Mouse (Mus musculus): ENCODE results near the gene Lrrn2. TPM values are rescaled to one million over a fixed set of nuclear protein-coding genes. Genes with fewer than 3 reads are reported as not detected.

Gene Lrrn2
- polyA plus RNA-seq, 1 experiment: 0.46 TPM

DNA sequence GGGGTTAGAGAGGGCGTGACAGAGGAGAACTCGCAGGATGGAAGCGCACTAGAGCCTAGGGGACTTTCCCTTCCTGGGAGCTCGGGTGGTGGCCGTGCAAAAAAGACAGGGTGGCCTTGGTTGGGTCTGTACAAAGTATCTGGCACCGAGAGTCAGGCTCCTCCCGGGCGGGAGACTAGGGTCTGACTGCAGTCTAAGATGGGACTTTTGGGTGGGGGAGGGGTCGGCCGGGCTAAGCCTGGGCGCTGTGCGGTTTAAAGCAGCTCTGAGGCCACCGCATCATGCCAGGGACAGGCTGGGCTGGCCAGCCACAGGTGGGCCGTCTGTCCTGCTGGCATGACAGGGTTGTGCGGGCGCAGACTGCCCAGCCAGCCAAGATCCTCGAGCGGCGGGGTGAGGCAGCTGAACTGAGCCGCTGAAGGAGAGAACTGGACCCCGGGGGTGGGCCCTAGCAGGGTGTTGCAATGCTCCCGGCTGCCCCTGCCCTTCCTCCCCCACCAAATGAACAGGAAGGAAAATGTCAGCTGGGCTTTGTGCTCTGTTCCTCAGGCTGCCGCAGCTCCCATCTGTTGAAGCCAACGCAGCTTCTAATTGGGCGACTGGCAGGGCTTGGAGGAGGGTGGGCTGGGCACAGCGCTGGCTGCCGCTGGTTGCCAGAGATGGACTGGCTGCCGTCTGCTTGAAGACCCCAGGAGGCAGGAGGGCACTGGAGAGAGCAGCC is 1.1 kb downstream of the Lrrn2 start:
- Histone ChIP-seq H3K27ac (ENCODE audit: insufficient read depth, low read length) (no peak overlapping the region), H3K4me1 (ENCODE audit: control insufficient read depth, insufficient read depth, low read length) (no peaks in the 10 kb centered on the region), H3K4me3 (ENCODE audit: insufficient read depth, low read length) (peak overlapping the region; percentile 50)
- TF ChIP-seq CTCF (IDR thresholded peaks at IDR 0.05; ENCODE audit: borderline replicate concordance, insufficient read depth, low read length) (no peak), POLR2A (IDR thresholded peaks at IDR 0.05; ENCODE audit: low read depth, low read length) (no peak)

DNA sequence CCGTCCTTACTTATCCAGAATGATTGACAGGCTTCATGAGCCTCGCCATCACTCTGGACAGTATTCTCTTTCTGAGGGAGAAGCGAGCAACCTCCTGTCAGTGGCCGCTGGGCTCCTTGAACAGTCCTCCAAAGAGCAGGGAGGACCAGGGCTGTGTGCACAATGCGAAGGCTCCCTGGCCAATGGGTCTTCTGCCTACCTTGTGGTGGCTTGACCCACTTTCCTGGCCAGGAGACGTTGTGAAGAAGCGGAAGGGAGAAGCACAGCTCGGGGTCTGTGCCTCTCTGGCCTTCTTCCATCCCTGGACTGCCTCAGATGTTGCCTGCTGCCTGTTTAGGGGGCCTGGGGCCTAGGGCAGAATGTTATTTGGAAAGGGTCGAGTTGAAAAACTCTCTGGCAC is 1.8 kb downstream of the Lrrn2 start:
- TF ChIP-seq CTCF (IDR thresholded peaks at IDR 0.05; ENCODE audit: borderline replicate concordance, insufficient read depth, low read length) (no peak), POLR2A (IDR thresholded peaks at IDR 0.05; ENCODE audit: low read depth, low read length) (no peak)
- Histone ChIP-seq H3K27ac (ENCODE audit: insufficient read depth, low read length) (no peak overlapping the region), H3K4me3 (ENCODE audit: insufficient read depth, low read length) (no peak overlapping the region), H3K4me1 (ENCODE audit: control insufficient read depth, insufficient read depth, low read length) (no peaks in the 10 kb centered on the region)

DNA sequence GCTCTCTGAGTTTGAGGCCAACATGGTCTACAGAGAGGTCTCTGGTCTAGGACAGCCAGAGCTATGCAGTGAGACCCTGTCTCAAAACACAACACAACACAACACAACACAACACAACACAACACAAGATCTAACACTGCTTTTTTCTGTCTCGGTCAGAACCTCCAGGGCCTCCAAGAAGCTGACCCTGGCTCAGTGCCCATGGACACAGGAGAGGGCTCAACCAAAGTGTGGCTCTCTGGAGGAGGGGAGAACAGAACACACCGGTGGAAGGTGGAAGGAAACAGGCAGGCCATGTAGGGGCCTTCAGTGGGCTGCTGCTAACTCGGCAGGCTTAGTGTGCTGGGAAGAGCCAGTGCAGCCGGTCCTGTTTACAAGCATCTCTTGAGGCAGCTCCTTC is 5.6 kb downstream of the Lrrn2 start:
- H3K27ac ChIP-seq (ENCODE audit: insufficient read depth, low read length): no peak overlapping the region
- TF ChIP-seq POLR2A (IDR thresholded peaks at IDR 0.05; ENCODE audit: low read depth, low read length) (no peak), CTCF (IDR thresholded peaks at IDR 0.05; ENCODE audit: borderline replicate concordance, insufficient read depth, low read length) (no peak)
- no peaks in the 10 kb centered on the region for H3K4me1 ChIP-seq (ENCODE audit: control insufficient read depth, insufficient read depth, low read length)
- no peak overlapping the region for H3K4me3 ChIP-seq (ENCODE audit: insufficient read depth, low read length)

DNA sequence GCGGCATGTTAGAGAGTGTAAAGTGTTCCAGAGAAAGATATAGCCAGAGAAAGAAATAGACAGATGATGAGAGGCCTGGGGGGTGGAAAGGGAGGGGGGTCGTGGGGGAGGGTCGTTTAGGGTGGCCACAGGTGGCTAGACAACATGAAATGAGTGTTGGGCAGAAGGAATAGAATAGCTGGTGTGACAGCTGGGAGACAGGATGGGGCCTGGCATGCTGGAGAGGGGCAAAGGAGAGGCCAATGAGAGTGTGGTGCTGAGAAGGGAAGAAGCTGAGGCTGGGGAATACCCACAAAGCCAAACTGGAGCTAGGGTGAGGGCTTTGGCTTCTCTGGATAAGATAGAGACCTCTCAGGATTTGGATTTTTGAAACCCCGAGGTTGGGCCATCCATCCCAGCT is 6.6 kb downstream of the Lrrn2 start:
- H3K4me3 ChIP-seq (ENCODE audit: insufficient read depth, low read length): no peak overlapping the region
- no peaks in the 10 kb centered on the region for H3K4me1 ChIP-seq (ENCODE audit: control insufficient read depth, insufficient read depth, low read length)
- no peak for TF ChIP-seq POLR2A (IDR thresholded peaks at IDR 0.05; ENCODE audit: low read depth, low read length)
- no peak for TF ChIP-seq CTCF (IDR thresholded peaks at IDR 0.05; ENCODE audit: borderline replicate concordance, insufficient read depth, low read length)
- H3K27ac ChIP-seq (ENCODE audit: insufficient read depth, low read length): no peak overlapping the region

DNA sequence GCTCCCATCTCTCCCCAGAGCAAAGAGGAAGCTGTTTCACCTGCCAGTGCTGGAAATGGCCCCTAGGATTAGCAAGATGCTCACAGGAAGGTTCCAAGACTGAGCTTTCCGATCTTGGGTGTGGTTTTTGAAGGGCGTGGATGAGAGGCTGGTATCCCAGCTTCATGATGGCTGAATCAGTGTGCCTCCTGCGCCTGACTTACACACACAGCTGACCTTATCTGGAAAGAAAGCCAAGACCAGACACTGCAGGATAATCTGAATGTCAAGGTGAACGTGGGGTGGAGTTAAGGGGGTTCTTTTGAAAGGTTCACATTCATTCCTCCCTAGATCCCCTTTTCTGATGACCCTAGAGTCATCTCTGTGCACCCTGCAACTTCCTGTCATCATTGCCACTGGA is 8.7 kb downstream of the Lrrn2 start:
- Histone ChIP-seq H3K4me3 (ENCODE audit: insufficient read depth, low read length) (no peak overlapping the region), H3K4me1 (ENCODE audit: control insufficient read depth, insufficient read depth, low read length) (no peaks in the 10 kb centered on the region), H3K27ac (ENCODE audit: insufficient read depth, low read length) (no peak overlapping the region)
- no peak for TF ChIP-seq CTCF (IDR thresholded peaks at IDR 0.05; ENCODE audit: borderline replicate concordance, insufficient read depth, low read length)
- TF ChIP-seq POLR2A (IDR thresholded peaks at IDR 0.05; ENCODE audit: low read depth, low read length): no peak

DNA sequence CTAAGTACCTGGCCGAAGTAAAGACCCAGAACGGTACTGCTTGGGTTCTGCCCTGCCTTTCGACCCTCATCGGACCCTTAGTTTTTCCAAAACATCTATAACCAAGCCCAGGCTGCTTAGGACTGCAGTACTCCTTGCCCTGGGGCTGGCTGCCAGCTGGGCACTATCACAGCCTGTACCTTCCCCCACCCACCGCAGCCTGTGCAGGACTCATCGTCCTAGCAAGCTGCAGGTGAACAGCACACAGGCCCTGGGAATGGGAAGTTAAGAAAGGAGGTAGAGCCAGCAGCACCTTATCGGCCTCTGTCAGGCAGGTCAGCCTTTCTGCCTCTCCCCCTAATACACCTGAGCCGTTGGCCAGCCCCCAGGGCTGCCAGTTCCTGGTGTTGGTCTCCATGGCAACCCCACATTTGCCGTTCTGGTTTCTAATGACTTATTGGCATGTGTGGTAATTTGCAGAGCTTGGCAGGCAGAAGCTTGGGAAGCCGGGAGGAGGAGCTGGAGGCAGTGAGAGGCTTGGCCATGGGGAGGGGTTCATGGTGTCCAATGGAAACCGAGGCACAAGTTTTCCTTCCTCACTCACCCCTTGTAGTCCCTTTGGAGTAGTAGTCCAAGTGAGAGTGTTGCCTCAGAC is 10.2 kb downstream of the Lrrn2 start:
- Histone ChIP-seq H3K27ac (ENCODE audit: insufficient read depth, low read length) (no peak overlapping the region), H3K4me3 (ENCODE audit: insufficient read depth, low read length) (no peak overlapping the region), H3K4me1 (ENCODE audit: control insufficient read depth, insufficient read depth, low read length) (no peaks in the 10 kb centered on the region)
- TF ChIP-seq POLR2A (IDR thresholded peaks at IDR 0.05; ENCODE audit: low read depth, low read length): no peak
- TF ChIP-seq CTCF (IDR thresholded peaks at IDR 0.05; ENCODE audit: borderline replicate concordance, insufficient read depth, low read length): no peak

DNA sequence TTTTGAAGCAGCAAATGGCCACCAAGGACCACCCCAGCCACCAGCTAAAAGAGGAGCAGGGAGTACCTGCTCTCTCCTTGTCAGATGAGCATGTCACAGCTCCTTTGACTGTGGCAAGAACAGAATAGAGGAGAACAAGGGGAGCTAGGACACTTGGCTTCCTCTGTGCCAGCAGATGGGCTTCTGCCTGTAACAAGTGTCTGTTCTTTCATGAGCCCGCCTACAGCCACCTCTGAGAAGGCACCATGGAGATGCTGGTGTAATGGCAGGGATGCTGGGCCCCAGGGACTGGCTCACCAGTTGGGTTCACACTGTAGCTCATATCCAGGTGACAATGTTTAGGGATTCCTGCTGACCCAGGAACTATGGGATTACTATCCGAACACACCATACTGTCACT is 12.0 kb downstream of the Lrrn2 start:
- Histone ChIP-seq H3K27ac (ENCODE audit: insufficient read depth, low read length) (no peak overlapping the region), H3K4me1 (ENCODE audit: control insufficient read depth, insufficient read depth, low read length) (no peaks in the 10 kb centered on the region), H3K4me3 (ENCODE audit: insufficient read depth, low read length) (no peak overlapping the region)
- no peak for TF ChIP-seq POLR2A (IDR thresholded peaks at IDR 0.05; ENCODE audit: low read depth, low read length)
- TF ChIP-seq CTCF (IDR thresholded peaks at IDR 0.05; ENCODE audit: borderline replicate concordance, insufficient read depth, low read length): no peak

DNA sequence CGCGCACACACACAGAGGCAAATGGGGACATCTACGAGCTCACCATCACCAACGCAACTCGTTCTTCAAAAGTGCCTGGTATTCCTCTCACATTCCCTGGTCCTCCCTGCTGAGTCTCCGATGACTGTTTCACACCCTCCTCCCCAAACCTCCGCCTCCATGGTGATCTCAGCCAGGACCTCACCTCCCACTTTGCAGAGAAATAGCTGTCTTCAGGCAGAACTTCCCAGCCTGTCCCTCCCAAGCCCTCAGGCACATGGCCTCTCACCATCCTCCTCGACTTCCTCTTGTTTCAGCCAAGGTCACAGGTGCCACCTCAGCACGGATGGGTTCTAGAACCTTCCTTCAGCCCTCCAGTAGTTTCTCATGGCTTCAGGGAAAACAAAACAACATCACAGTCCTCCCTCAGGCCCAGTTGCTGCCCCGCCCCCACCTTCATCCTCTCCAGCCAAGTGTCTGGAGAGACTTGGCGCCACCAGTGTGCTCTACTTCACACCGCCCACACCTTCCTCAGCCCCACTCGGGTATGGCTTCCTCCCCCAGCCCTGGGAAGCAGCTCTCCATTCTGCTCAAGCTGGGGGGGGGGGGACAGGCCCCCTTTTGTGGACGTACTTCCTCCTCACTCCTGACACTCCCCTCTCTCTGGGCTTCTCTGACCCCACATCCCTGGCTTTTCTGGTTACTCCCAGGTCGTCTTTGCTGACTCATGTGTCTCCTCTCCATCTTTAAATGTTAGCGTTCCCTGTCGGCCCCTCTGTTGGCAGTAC is 13.4 kb downstream of the Lrrn2 start:
- no peak overlapping the region for H3K27ac ChIP-seq (ENCODE audit: insufficient read depth, low read length)
- no peak overlapping the region for H3K4me3 ChIP-seq (ENCODE audit: insufficient read depth, low read length)
- H3K4me1 ChIP-seq (ENCODE audit: control insufficient read depth, insufficient read depth, low read length): no peaks in the 10 kb centered on the region
- TF ChIP-seq CTCF (IDR thresholded peaks at IDR 0.05; ENCODE audit: borderline replicate concordance, insufficient read depth, low read length): no peak

DNA sequence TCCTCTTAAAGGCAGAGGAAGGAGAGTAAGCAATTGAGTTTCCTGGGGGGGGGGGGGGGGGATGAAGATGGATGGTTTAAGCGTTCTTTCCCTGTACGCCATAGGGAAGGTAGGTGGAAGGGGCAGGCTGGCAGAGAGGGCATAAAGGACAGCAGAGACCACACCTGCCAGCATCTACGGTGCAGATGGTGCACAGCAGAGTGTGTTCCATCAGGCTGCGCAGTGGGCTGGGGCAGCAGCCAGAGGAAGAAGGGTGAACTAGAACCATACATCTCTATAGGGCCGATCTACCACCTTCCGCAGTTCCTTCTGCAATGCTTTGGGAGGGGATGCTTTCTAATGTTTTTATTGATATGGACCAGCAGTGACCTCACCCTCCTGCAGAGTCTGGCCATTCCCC is 19.0 kb downstream of the Lrrn2 start:
- H3K4me3 ChIP-seq (ENCODE audit: insufficient read depth, low read length): no peak overlapping the region
- no peaks in the 10 kb centered on the region for H3K4me1 ChIP-seq (ENCODE audit: control insufficient read depth, insufficient read depth, low read length)
- no peak for TF ChIP-seq POLR2A (IDR thresholded peaks at IDR 0.05; ENCODE audit: low read depth, low read length)
- TF ChIP-seq CTCF (IDR thresholded peaks at IDR 0.05; ENCODE audit: borderline replicate concordance, insufficient read depth, low read length): no peak
- H3K27ac ChIP-seq (ENCODE audit: insufficient read depth, low read length): no peak overlapping the region

DNA sequence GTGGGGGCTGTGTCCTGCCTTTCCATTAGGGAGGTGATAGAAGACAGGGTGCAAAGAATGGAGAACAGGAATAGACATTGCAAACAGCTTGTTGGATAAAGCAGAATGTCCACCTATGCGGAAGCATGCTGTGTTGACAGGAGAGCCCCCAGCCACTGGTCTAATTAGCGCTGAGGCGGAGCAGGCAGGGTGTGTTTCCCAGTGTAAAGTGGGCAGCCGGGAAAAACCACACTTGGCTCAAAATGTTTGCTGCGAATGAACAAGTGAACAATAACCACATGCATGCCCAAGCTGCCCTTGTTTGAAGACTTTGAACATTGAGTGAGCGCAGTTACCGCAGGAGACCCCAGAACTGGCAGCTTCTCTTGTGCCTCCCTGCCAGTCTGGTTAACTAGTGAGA is 19.6 kb downstream of the Lrrn2 start:
- TF ChIP-seq CTCF (IDR thresholded peaks at IDR 0.05; ENCODE audit: borderline replicate concordance, insufficient read depth, low read length) (no peak), POLR2A (IDR thresholded peaks at IDR 0.05; ENCODE audit: low read depth, low read length) (no peak)
- Histone ChIP-seq H3K4me3 (ENCODE audit: insufficient read depth, low read length) (no peak overlapping the region), H3K4me1 (ENCODE audit: control insufficient read depth, insufficient read depth, low read length) (no peaks in the 10 kb centered on the region), H3K27ac (ENCODE audit: insufficient read depth, low read length) (no peak overlapping the region)
